Mouse (Mus musculus): ENCODE measurements around the gene Wdr78.

- TF ChIP-seq CTCF (conservative IDR thresholded peaks at IDR 0.05; ENCODE audit: insufficient read depth, insufficient read length, low read depth, low read length) (no peak), POLR2A (IDR thresholded peaks at IDR 0.05; ENCODE audit: low read depth, low read length) (no peak)
Observed at GRCm38 (mm10) chr4:103151946-103152345, 37.6 kb upstream of the Wdr78 start.

All from kidney, adult 2 months (tissue).